Mouse (Mus musculus): ENCODE data around the gene Agap1. TPM values are rescaled to one million over a fixed set of nuclear protein-coding genes. Genes with fewer than 3 reads are reported as not detected.

Gene Agap1
- total RNA-seq, 2 experiments from 2014 or later = 49.2 to 71.7 TPM

GRCm38 (mm10) chr1:89756387-89756786 lies 301.8 kb downstream of the Agap1 start:
- no peak for DNase-seq

GRCm38 (mm10) chr1:89757545-89757944 lies 302.9 kb downstream of the Agap1 start:
- DNase-seq = peak; percentile 8 to 13

GRCm38 (mm10) chr1:89763912-89764311 lies 309.3 kb downstream of the Agap1 start:
- DNase-seq = no peak

- DNase-seq = no peak
Measured at GRCm38 (mm10) chr1:89766891-89767290, 312.3 kb downstream of the Agap1 start.

GRCm38 (mm10) chr1:89769641-89770040 lies 315.0 kb downstream of the Agap1 start:
- DNase-seq = no peak

- no peak for DNase-seq
Measured at GRCm38 (mm10) chr1:89770298-89770697, 315.7 kb downstream of the Agap1 start.

GRCm38 (mm10) chr1:89775750-89776149 lies 321.1 kb downstream of the Agap1 start:
- DNase-seq = no peak

GRCm38 (mm10) chr1:89780675-89781074 lies 326.1 kb downstream of the Agap1 start:
- DNase-seq = peak; percentile 23 to 44

- DNase-seq = peak; percentile 18 to 49
Measured at GRCm38 (mm10) chr1:89781861-89782260, 327.3 kb downstream of the Agap1 start.

GRCm38 (mm10) chr1:89786793-89787192 lies 332.2 kb downstream of the Agap1 start:
- no peak for DNase-seq

- DNase-seq = no peak
Measured at GRCm38 (mm10) chr1:89798724-89799123, 344.1 kb downstream of the Agap1 start.

GRCm38 (mm10) chr1:89801506-89801905 lies 346.9 kb downstream of the Agap1 start:
- no peak for DNase-seq

- DNase-seq = no peak
Measured at GRCm38 (mm10) chr1:89804981-89805380, 350.4 kb downstream of the Agap1 start.

- DNase-seq = no peak
Measured at GRCm38 (mm10) chr1:89812816-89813215, 358.2 kb downstream of the Agap1 start.

- no peak for DNase-seq
Measured at GRCm38 (mm10) chr1:89816487-89817206, 362.0 kb downstream of the Agap1 start.

GRCm38 (mm10) chr1:89821822-89822221 lies 367.2 kb downstream of the Agap1 start:
- no peak for DNase-seq

- DNase-seq = no peak
Measured at GRCm38 (mm10) chr1:89822431-89822830, 367.8 kb downstream of the Agap1 start.

- DNase-seq = no peak
Measured at GRCm38 (mm10) chr1:89823036-89823435, 368.4 kb downstream of the Agap1 start.

- no peak for DNase-seq
Measured at GRCm38 (mm10) chr1:89827051-89827450, 372.4 kb downstream of the Agap1 start.

GRCm38 (mm10) chr1:89831095-89831494 lies 376.5 kb downstream of the Agap1 start:
- DNase-seq = no peak

- DNase-seq = no peak
Measured at GRCm38 (mm10) chr1:89844064-89844463, 389.5 kb downstream of the Agap1 start.

GRCm38 (mm10) chr1:89845487-89845886 lies 390.9 kb downstream of the Agap1 start:
- DNase-seq = no peak

GRCm38 (mm10) chr1:89846148-89846547 lies 391.5 kb downstream of the Agap1 start:
- no peak for DNase-seq

- DNase-seq = no peak
Measured at GRCm38 (mm10) chr1:89848356-89849039, 393.9 kb downstream of the Agap1 start.

Data from adrenal gland, postnatal 36 days (tissue).